Mouse (Mus musculus) layer of hippocampus, adult 9-11 months (tissue): ENCODE data around the gene Snd1.

Experiments
- DNase-seq: peaks from one replicate; pipeline ENCODE4 v3.0.0; 2022

Gene Snd1

DNA sequence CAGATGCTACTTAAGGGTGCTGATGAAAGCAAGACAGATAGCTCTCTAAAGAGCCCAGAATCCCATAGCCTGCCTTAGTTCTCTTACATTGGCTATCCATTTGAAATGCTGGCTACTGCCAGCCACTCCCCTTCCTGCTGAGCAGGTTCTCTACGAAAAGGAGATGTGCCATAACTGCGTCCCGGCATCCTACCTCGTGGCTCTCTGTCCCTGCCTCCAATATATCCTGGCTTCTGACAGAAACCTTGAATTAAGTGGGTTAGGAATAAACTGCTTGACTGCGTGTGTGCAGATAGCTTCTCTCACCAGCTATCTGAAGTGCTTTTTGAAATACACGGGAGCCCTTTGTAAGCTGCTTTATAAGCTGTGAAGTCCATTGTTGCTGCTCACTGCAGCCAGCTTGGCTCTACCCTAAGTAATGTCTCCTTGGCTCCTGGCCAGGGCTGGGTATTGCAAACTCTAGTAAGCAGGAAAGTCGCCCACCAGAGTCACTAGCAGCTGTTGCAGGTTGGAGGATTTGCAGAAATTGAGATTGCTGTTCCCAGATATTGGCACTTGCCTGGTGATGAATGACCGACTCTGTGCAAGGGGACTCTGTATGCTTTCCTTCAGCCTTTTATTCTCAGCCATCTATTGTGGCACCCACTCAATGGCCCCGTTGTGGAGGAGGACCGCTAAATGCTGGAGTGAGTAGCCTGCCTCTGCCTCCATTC lies 281.5 kb downstream of the Snd1 start:
- DNase-seq: peak; percentile 86

DNA sequence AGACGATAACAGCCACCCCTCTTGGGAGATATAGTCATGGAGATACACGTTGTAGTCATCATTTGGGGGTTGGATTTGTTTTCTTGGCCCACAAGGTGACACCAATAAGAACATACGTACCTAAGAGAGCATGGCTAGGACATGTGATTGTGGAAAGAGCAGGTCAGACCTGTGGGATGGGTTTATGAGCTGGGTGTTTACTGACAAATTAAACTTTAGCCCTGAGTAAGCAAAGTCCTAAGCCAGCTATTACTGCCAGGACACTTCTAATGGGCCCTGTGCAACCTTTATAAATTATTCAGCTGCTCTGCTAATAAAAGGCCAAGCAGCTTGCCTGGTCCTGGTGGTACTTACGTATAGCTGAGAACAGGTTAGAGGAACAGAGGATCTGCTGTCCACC lies 283.4 kb downstream of the Snd1 start:
- no peak for DNase-seq

DNA sequence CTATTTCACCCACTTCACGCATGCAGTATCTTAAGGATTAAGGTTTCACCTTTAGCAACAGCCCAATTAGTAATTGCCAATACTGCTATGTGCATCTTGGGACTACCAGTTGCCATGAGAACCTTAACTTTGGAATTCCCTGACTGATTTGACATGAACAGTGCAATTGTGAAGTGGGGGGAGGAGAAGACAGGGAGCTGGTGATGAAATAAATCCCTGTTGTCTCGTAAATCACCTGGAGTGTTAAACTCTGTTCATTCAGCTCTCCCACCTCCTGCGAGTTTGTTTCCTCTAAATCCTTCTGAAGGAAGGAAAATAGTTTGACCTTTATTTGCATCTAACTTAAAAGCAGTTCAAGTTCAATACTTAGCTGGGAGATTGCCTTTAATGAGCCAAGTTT lies 286.8 kb downstream of the Snd1 start:
- no peak for DNase-seq

DNA sequence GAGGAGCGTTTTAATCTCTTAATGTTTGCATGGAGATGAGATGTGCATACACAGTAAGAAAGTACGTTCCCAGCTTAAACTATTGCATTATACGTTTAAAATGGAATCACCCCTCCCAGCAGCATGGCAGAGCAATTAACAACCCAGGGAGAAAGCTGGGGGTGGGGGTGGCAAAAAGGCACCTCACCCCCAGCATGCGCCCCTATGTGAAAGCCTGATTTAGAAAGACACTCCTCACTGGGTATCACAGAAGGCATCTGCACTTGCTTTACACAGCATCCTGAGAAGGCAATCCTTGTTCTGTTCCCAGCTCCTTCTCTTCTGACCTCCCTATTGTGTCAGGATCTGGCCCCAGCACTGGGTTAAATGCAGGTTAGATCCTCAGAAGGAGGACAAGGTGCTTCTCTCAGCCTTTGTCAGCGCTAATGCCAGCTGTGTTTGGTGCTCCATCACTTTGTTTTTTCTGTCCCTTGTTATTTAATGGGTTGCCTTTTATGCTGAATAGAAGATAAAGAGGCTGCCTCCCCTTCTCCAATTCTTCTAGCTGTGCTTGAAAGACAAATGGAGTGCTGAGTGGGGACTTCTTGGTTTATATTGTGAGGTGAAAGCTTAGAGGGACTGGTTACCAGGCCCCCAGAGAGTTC lies 287.3 kb downstream of the Snd1 start:
- DNase-seq: no peak

- DNase-seq: no peak
These were observed 291.7 kb downstream of the Snd1 start for GRCm38 (mm10) chr6:28766622-28767021.

DNA sequence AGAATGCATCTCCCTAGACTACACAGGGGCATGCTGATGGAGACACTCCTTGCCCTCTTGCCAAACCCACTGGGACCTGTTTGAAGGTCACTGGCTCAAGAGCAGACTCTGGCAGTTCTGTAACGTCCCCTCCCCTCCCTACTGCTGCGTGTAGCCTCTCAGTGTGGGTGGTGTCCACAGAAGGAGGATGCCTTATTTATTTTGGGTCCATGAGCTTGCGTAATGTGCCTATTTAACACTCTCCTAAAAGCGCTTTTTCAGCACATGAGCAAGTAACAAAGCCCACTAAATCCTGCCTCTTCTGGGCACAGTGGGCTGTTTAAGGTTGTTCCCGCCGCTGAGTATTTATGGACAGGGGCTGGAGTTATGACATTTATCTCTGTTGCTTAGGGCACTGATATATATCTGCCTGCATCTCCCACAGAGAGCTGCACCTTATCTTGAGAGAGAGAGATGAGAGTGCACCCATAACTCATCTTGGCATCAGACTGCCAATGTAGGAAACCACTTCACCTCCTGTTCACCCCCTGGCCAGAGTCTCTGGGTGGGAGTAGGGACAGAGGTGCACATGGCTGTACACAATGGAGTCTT lies 293.0 kb downstream of the Snd1 start:
- peak; percentile 39 for DNase-seq

DNA sequence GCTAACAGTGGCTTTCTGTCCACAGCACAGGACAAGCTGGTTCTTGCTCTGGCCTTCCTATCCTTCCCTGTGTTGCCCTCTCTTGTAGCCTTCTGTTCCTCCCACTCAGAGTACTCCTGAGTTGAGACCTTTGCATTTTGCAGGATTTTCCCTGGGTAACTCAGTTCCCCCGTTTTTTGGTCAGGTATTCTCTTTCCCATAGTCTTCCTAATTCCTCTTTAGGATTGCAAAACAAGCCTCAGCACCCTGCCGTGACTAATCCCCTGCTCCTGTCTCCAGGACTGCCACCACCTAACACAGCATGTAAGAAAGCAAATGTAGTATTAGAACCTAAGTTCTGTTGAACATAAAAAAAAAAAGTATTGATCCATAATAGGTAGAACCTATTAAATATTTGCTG lies 296.4 kb downstream of the Snd1 start:
- no peak for DNase-seq

- peak; percentile 42 for DNase-seq
These were observed 306.8 kb downstream of the Snd1 start for GRCm38 (mm10) chr6:28781696-28782095.

DNA sequence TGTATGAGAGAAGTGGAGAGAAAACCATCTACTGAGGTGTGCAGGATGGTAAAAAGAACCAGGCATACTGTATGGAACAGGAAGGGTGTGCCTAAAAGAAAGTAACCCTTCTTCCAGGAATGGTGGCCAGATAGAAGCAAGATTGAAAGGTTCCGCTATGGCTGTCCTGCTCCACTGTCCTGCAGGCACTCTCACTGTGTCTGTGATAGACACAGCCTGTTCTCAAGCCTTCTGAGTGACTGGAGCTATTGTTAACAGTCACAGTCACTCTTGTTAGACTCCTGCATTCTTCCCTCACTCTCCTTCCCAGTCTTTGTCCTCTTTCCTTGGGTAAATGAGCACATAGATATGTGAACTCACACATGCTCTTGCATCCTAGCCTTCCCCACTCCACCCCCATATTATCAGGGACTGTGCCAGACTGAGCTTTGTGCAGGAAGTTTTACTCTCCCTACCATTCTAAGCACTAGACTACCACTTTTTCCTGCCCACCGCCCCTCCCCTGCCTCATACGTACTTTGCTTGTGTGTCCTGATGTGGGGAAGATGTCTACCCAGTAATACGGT lies 308.2 kb downstream of the Snd1 start:
- no peak for DNase-seq

GRCm38 (mm10) chr6:28783953-28784352 lies 309.0 kb downstream of the Snd1 start:
- DNase-seq: no peak

DNA sequence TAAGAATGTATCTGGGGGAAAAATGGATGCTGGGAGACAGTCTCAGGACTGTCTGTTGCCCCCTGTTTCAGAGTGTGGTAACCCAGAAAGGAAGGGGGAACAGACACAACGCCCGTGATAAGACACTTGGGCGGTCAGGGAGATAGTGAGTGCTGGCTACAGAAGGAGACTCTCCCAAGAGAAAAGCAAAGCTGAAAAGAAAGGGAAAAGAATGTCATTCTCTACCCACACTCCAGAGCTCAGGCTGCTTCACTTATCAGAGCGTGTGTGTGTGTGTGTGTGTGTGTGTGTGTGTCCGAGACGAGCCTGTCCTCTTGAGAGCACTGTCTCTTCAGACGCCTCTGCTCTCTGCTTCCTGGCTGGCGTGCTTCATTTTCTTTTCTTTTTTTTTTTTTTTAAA lies 310.8 kb downstream of the Snd1 start:
- DNase-seq: no peak

GRCm38 (mm10) chr6:28787133-28787532 lies 312.2 kb downstream of the Snd1 start:
- no peak for DNase-seq

DNA sequence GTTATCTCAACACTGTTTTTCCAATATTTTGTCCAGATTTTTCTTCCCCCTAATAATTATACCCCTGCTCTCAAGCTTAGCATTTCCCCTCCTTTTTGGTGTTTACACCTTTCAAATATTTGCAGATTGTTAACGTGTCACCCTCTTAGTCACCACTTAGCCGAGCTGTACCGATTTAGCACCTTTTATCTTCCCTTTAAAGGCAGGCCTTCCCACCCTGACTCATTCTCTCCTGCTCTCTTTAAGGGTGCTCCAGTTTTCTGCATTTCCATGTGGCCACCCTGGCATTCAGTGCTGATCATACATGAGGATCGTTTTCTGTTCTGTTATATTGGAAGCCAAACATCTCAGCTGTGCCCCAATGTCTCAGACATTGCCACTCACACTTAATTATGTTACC lies 314.7 kb downstream of the Snd1 start:
- no peak for DNase-seq

GRCm38 (mm10) chr6:28791183-28791582 lies 316.2 kb downstream of the Snd1 start:
- no peak for DNase-seq

DNA sequence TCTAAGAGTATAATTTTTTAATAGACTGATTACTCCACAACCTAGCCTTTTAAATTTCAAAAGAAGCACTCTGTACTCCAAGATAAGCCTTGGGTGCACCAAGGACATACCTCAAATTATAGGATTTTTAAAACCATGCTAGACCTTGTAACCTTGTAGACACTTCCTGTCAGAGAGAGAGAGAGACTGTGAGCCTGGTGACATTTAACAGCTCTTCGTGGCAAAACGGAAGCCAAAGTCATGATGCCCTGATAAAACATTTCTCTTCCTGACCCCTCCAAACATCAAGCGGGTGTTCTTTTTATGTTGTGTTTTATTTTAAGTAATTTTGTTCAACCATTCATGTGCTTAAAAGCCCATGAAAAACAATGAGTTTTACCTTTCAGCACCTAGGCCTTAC lies 316.9 kb downstream of the Snd1 start:
- no peak for DNase-seq

DNA sequence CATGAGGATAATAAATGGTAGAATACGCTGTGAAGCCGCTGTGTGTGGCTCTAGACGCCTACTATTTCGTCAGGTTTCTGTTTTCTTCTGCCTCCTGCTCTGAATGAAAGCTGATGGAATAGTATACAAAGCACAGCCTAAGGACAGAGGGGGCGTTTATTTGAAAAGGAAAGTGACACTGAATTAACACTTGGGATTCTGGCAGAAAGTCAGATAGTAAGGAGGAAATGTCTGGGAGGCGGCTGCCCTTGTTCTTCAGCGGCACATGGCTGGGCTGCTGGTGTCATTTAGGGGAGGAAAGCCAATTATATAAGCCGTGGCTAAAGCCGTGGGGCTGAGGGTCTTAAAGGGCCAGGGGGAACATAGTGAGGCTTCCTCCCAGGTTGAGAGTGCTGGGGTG lies 320.4 kb downstream of the Snd1 start:
- DNase-seq: no peak

DNA sequence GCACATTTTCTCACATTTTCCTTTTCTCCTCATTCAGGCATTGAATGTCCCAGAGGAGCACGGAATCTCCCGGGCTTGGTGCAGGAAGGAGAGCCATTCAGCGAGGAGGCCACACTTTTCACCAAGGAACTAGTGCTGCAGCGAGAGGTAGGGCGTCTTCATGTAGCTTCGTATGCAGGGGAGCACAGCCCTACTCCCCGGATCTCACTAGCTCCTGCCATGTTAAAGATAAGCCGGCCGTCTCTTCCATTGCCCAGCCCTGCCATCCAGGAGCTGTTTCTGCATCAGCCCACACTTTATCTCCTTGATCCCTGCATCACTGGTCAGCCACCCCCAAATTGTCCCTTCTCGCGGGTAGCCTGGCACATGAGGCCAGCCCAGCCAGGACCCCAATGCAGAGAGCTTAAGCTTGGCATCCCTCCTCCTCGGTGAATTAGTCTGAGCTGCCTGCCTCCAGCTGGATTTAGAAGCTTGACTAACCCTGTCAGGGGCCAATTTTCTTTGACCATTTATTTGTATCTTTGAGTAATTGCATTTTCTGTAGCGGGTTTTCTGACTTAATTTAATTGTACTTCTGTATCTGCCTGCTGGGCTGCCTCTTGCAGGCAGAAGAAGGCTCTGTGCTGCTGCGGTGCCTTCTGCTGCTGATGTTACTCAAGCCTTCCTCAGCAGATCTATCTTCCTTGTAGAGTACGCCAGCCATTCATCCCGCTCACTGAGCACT lies 321.0 kb downstream of the Snd1 start:
- no peak for DNase-seq

GRCm38 (mm10) chr6:28799818-28800217 lies 324.9 kb downstream of the Snd1 start:
- DNase-seq: no peak

DNA sequence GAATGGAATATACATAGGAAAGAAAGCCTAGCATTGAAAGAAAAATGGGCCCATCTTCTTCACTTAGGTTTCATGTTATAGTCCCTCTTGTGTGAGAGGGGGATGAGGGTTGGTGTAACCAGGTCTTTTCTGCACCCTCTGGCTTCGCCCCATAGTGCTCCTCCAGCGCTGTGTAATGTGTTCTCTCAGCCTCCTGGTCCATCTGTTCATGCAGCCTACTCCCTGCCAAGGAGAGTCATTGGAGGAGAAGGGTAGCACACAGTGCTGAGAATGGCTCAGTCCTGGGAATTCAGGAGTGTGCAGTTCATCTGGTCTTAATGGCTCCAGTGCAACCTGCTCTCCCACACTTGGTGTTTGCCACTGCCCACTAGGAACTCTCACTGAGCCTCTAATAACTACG lies 326.0 kb downstream of the Snd1 start:
- DNase-seq: peak; percentile 83

GRCm38 (mm10) chr6:28803678-28804279 lies 328.8 kb downstream of the Snd1 start:
- no peak for DNase-seq

GRCm38 (mm10) chr6:28804751-28805150 lies 329.8 kb downstream of the Snd1 start:
- no peak for DNase-seq

- peak; percentile 72 for DNase-seq
These were observed 338.1 kb downstream of the Snd1 start for GRCm38 (mm10) chr6:28813057-28813456.

GRCm38 (mm10) chr6:28814895-28815294 lies 340.0 kb downstream of the Snd1 start:
- DNase-seq: no peak
